Mouse (Mus musculus): ENCODE results near the gene Pid1. TPM values are rescaled to one million over a fixed set of nuclear protein-coding genes. Genes with fewer than 3 reads are reported as not detected.

Gene Pid1
- 1 to 10 TPM; 1.3 TPM for total RNA-seq (2023)

GRCm38 (mm10) chr1:84363967-84364366, at the start of gene Pid1:
Gene Pid1 (minus strand): TSS chr1:84364180.

